ENCODE assay signal across 8 mouse cellular contexts in the genomic region with DNA sequence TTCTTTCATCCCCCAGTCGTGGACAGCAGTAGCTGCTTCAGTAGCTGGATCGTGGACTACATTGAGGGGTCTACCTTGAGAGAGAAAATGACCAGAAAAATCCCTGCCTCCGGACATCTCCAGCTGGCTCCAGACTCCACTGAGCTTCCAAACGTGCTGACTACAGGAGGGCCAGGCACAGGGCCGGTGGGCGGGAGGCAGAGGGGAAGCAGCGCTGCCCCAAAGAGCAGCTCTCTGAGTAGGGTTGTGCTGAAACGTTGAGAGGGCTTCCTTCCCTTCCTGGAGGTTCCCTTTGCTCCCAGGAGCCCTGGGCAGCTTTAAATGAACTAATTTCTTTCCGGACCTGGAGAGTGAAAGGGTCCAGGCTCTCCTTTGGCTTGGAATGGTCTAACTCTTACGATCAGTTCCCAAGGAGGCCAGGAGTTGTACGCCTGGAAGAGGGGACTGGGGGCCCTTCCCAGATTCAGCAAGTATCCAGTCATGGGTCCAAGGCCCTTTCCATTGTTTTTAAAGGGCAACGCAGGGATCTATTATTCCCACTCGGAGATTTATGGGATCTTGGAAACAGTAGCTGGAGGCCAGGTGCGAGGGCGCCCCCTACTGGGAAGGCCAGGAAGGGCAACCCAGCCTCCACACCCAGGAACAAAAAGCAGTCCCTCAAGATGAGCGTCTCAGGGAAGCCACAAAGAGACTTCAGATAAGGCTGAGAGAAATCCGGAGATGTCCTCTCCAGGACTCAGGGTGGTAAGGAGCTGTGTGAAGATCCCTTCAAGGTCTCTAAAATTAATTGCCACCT.
A peak's percentile ranks its signal among the peaks of the same experiment; 100 is the strongest.
DNase-seq lines count a peak whose midpoint lies in the region; ATAC-seq lines count a peak whose summit lies in the region.

No protein-coding gene starts in this region.

- H3K27me3 ChIP-seq in kidney, embryonic 16.5 days (ENCODE audit: insufficient read depth, low read length): peaks cover 21% of the 10 kb centered on the region

- no peak overlapping the region for H3K4me3 ChIP-seq in kidney, embryonic 16.5 days (ENCODE audit: low read length)

- H3K36me3 ChIP-seq in kidney, embryonic 16.5 days (ENCODE audit: insufficient read depth, low read length): no peaks in the 10 kb centered on the region

- H3K4me1 ChIP-seq in kidney, embryonic 16.5 days (ENCODE audit: insufficient read depth, low read length): peaks cover 10% of the 10 kb centered on the region

- no peak overlapping the region for H3K27ac ChIP-seq in kidney, embryonic 16.5 days (ENCODE audit: low read length)

- no peak for ATAC-seq in kidney, embryonic 16.5 days (ENCODE audit: low FRiP score, low TSS enrichment)

- WGBS in kidney, embryonic 16.5 days: 4% methylated on average over 17 of the region's 17 CpGs

- peak; percentile 61 for DNase-seq in kidney, adult 18-20 months
- DNase-seq in R1 (ENCODE audit: low read depth, low spot score): peak; percentile 70
- peak; percentile 77 to 80 for DNase-seq in cerebellum, postnatal 10 days
- DNase-seq in heart, postnatal 36 days: peak; percentile 57 to 59
- DNase-seq in left cerebral cortex, postnatal 36 days (ENCODE audit: low spot score in 2 of 2): peak; percentile 53 to 54
- peak; percentile 52 for DNase-seq in ovary, postnatal 36 days (ENCODE audit: low spot score)
- no peak for DNase-seq in Muller cell, postnatal 12 days (ENCODE audit: inconsistent ontology term)

- no peak overlapping the region for H3K4me2 ChIP-seq in kidney, embryonic 16.5 days (replicated peaks; ENCODE audit: low read depth, low read length)

- intact Hi-C loops in heart, postnatal 36 days (cut with DNase I): loop anchor here (5.0 kb wide), 1 partner anchor 509 kb away; no protein-coding TSS in a partner anchor
- intact Hi-C loops in left cerebral cortex, postnatal 36 days (cut with DNase I): loop anchor here (10.0 kb wide), 1 partner anchor 511 kb away; no protein-coding TSS in a partner anchor

- no peaks in the 10 kb centered on the region for H3K9me3 ChIP-seq in kidney, embryonic 16.5 days (ENCODE audit: low read length)

- H3K9ac ChIP-seq in kidney, embryonic 16.5 days (replicated peaks; ENCODE audit: low read length): no peak overlapping the region
